Mouse (Mus musculus) lung, postnatal 10 days (tissue): ENCODE results near the gene Cat.

Experiments
- DNase-seq: peaks from one replicate; pipeline ENCODE4 v3.0.0; 2021

Gene Cat

GRCm38 (mm10) chr2:103484617-103485401 lies at the start of gene Cat:
Cat (minus strand) TSS chr2:103485160.
- peak; percentile 99 for DNase-seq

- no peak for DNase-seq
Observed at GRCm38 (mm10) chr2:103525596-103525995, 40.6 kb upstream of the Cat start.

- no peak for DNase-seq
Observed at GRCm38 (mm10) chr2:103516472-103516871, 31.5 kb upstream of the Cat start.

GRCm38 (mm10) chr2:103515513-103516180 lies 30.7 kb upstream of the Cat start:
- DNase-seq = no peak

- no peak for DNase-seq
Observed at GRCm38 (mm10) chr2:103512066-103512795, 27.3 kb upstream of the Cat start.

GRCm38 (mm10) chr2:103511631-103512030 lies 26.7 kb upstream of the Cat start:
- no peak for DNase-seq

GRCm38 (mm10) chr2:103511042-103511441 lies 26.1 kb upstream of the Cat start:
- no peak for DNase-seq

GRCm38 (mm10) chr2:103507651-103508050 lies 22.7 kb upstream of the Cat start:
- DNase-seq = no peak

- no peak for DNase-seq
Observed at GRCm38 (mm10) chr2:103505956-103506355, 21.0 kb upstream of the Cat start.

- no peak for DNase-seq
Observed at GRCm38 (mm10) chr2:103504463-103504862, 19.5 kb upstream of the Cat start.

- DNase-seq = no peak
Observed at GRCm38 (mm10) chr2:103500769-103501168, 15.8 kb upstream of the Cat start.

- no peak for DNase-seq
Observed at GRCm38 (mm10) chr2:103495633-103496418, 10.9 kb upstream of the Cat start.

- no peak for DNase-seq
Observed at GRCm38 (mm10) chr2:103493827-103494226, 8.9 kb upstream of the Cat start.

- no peak for DNase-seq
Observed at GRCm38 (mm10) chr2:103492526-103492925, 7.6 kb upstream of the Cat start.

- no peak for DNase-seq
Observed at GRCm38 (mm10) chr2:103483986-103484520, 907 bp downstream of the Cat start.

- no peak for DNase-seq
Observed at GRCm38 (mm10) chr2:103483289-103483985, 1.5 kb downstream of the Cat start.

GRCm38 (mm10) chr2:103481314-103482231 lies 3.4 kb downstream of the Cat start:
- DNase-seq = no peak

- DNase-seq = no peak
Observed at GRCm38 (mm10) chr2:103480871-103481270, 4.1 kb downstream of the Cat start.

GRCm38 (mm10) chr2:103480240-103480639 lies 4.7 kb downstream of the Cat start:
- no peak for DNase-seq

GRCm38 (mm10) chr2:103478326-103478725 lies 6.6 kb downstream of the Cat start:
- DNase-seq = no peak

- DNase-seq = no peak
Observed at GRCm38 (mm10) chr2:103477456-103477855, 7.5 kb downstream of the Cat start.
